Mouse (Mus musculus) hindbrain, embryonic 16.5 days (tissue): ENCODE measurements at regions not wholly inside any gene's neighbourhood (a gene's known extent, or its start where the extent isn't known, plus 50 kb on each side); places are given as distances from the start of the nearest gene placed in this dataset.

Experiments
- ATAC-seq: fragments of 200-750 bp; cut with Nextera tagmentation; 2 replicates; pipeline ENCODE4 v1.8.0; 2017; ENCODE audit warnings: moderate TSS enrichment, moderate library complexity
- H3K27ac ChIP-seq: fragments of 300-500 bp; sonication (generic); 2 replicates; pipeline ENCODE4 v1.5.1; 2014; ENCODE audit warnings: low read depth, mild to moderate bottlenecking, control low read depth, low read length, moderate library complexity
- H3K27me3 ChIP-seq: fragments of 300-500 bp; sonication (generic); replicated peaks from 2 replicates; pipeline ENCODE4 v1.6.1; 2014; ENCODE audit warnings: low read length; ENCODE audit not compliant: control insufficient read depth, insufficient read depth
- H3K36me3 ChIP-seq: fragments of 300-500 bp; sonication (generic); 2 replicates; pipeline ENCODE4 v1.6.1; 2014; ENCODE audit warnings: mild to moderate bottlenecking, low read length, moderate library complexity, mixed read lengths; ENCODE audit not compliant: control insufficient read depth, insufficient read depth
- H3K4me1 ChIP-seq: fragments of 300-500 bp; sonication (generic); 2 replicates; pipeline ENCODE4 v1.6.1; 2014; ENCODE audit warnings: low read depth, low read length; ENCODE audit not compliant: control insufficient read depth, insufficient read depth
- H3K4me2 ChIP-seq: fragments of 300-500 bp; sonication (generic); 2 replicates; pipeline ENCODE4 v1.6.1; 2014; ENCODE audit warnings: mild to moderate bottlenecking, low read length, control low read depth, moderate library complexity
- H3K4me3 ChIP-seq: fragments of 300-500 bp; sonication (generic); 2 replicates; pipeline ENCODE4 v1.5.1; 2014; ENCODE audit warnings: mild to moderate bottlenecking, low read length, control low read depth, moderate library complexity
- H3K9ac ChIP-seq: fragments of 300-500 bp; sonication (generic); 2 replicates; pipeline ENCODE4 v1.6.1; 2014; ENCODE audit warnings: low read depth, mild to moderate bottlenecking, control low read depth, low read length, moderate library complexity
- H3K9me3 ChIP-seq: fragments of 300-500 bp; sonication (generic); 2 replicates; pipeline ENCODE4 v1.6.1; 2014; ENCODE audit warnings: mild to moderate bottlenecking, low read length, moderate library complexity; ENCODE audit not compliant: control insufficient read depth
- WGBS: fragments of 180-500 bp; shearing (Covaris S2); extraction: QIAGEN DNeasy Blood & Tissue Kit; methylation state at CpG from one replicate; pipeline ENCODE4 v1.1.7; 2014; 5-methylcytosine and 5-hydroxymethylcytosine counted together

GRCm38 (mm10) chr7:111144216-111144615 is 61.4 kb upstream of the Eif4g2 start:
- no peak overlapping the region for H3K4me3 ChIP-seq
- WGBS: 81% methylated on average over 3 of the region's 3 CpGs

GRCm38 (mm10) chr7:111141285-111141965 is 58.6 kb upstream of the Eif4g2 start:
- Histone ChIP-seq H3K27ac (no peak overlapping the region), H3K9ac (no peak overlapping the region), H3K4me1 (no peaks in the 10 kb centered on the region), H3K4me3 (no peak overlapping the region), H3K9me3 (no peaks in the 10 kb centered on the region), H3K36me3 (no peaks in the 10 kb centered on the region), H3K4me2 (no peak overlapping the region), H3K27me3 (no peaks in the 10 kb centered on the region)
- 78% methylated on average over 7 of the region's 7 CpGs for WGBS
- ATAC-seq: no peak

More at GRCm38 (mm10) chr7:111144216-111144615, 61.4 kb upstream of the Eif4g2 start:
- ATAC-seq: no peak
- Histone ChIP-seq H3K4me1 (no peaks in the 10 kb centered on the region), H3K9ac (no peak overlapping the region), H3K27me3 (no peaks in the 10 kb centered on the region), H3K36me3 (no peaks in the 10 kb centered on the region), H3K27ac (no peak overlapping the region), H3K4me2 (no peak overlapping the region), H3K9me3 (no peaks in the 10 kb centered on the region)

- no peak overlapping the region for H3K9ac ChIP-seq
- 95% methylated on average over 2 of the region's 2 CpGs for WGBS
Observed at GRCm38 (mm10) chr7:111138038-111138437, 55.2 kb upstream of the Eif4g2 start.

GRCm38 (mm10) chr7:111136066-111136639 is 53.3 kb upstream of the Eif4g2 start:
- Histone ChIP-seq H3K9me3 (no peaks in the 10 kb centered on the region), H3K27ac (no peak overlapping the region), H3K4me3 (no peak overlapping the region), H3K4me2 (no peak overlapping the region), H3K9ac (no peak overlapping the region), H3K27me3 (no peaks in the 10 kb centered on the region), H3K36me3 (no peaks in the 10 kb centered on the region), H3K4me1 (no peaks in the 10 kb centered on the region)
- ATAC-seq: no peak
- WGBS: 78% methylated on average over 6 of the region's 6 CpGs

More at GRCm38 (mm10) chr7:111138038-111138437, 55.2 kb upstream of the Eif4g2 start:
- no peaks in the 10 kb centered on the region for H3K4me1 ChIP-seq
- H3K9me3 ChIP-seq: no peaks in the 10 kb centered on the region
- no peak overlapping the region for H3K27ac ChIP-seq
- no peak for ATAC-seq
- H3K4me3 ChIP-seq: no peak overlapping the region
- no peaks in the 10 kb centered on the region for H3K27me3 ChIP-seq
- H3K36me3 ChIP-seq: no peaks in the 10 kb centered on the region
- H3K4me2 ChIP-seq: no peak overlapping the region

- no peak overlapping the region for H3K9ac ChIP-seq
- no peaks in the 10 kb centered on the region for H3K4me1 ChIP-seq
- 89% methylated on average over 2 of the region's 2 CpGs for WGBS
- no peak overlapping the region for H3K4me3 ChIP-seq
- H3K9me3 ChIP-seq: no peaks in the 10 kb centered on the region
- H3K27ac ChIP-seq: no peak overlapping the region
- no peaks in the 10 kb centered on the region for H3K27me3 ChIP-seq
- H3K36me3 ChIP-seq: no peaks in the 10 kb centered on the region
- H3K4me2 ChIP-seq: no peak overlapping the region
- no peak for ATAC-seq
Observed at GRCm38 (mm10) chr7:111134496-111134895, 51.7 kb upstream of the Eif4g2 start.
